Mouse (Mus musculus): ENCODE results near the gene Resp18. TPM values are rescaled to one million over a fixed set of nuclear protein-coding genes. Genes with fewer than 3 reads are reported as not detected.
"Not testable (repeated sequence)": the region's sequence is repeated elsewhere in the genome, so short reads cannot be mapped to it uniquely, and the experiment has no call there.

Gene Resp18
- polyA plus RNA-seq, 1 experiment from 2014 or later = 51.0 TPM

GRCm38 (mm10) chr1:75247071-75247930 lies 30.9 kb downstream of the Resp18 start:
- WGBS = 78% methylated on average over 16 of the region's 16 CpGs
- no peak overlapping the region for H3K27ac ChIP-seq (replicated peaks)
- no peak overlapping the region for H3K9ac ChIP-seq (replicated peaks)
- no peaks in the 10 kb centered on the region for H3K9me3 ChIP-seq
- H3K4me3 ChIP-seq = no peak overlapping the region
- no peak overlapping the region for H3K4me2 ChIP-seq (replicated peaks)
- H3K36me3 ChIP-seq = 0 out of 2 replicates have a peak, but pooled peaks cover 5% of the 10 kb centered on the region
- peaks cover 29% of the 10 kb centered on the region for H3K4me1 ChIP-seq
- no peaks in the 10 kb centered on the region for H3K27me3 ChIP-seq
- ATAC-seq (replicated peaks) = no peak

- Histone ChIP-seq H3K9me3 (no peaks in the 10 kb centered on the region), H3K36me3 (peaks cover 16% of the 10 kb centered on the region; the same call in 1 of the 2 replicates), H3K4me3 (no peak overlapping the region), H3K4me2 (replicated peaks) (no peak overlapping the region), H3K27me3 (no peaks in the 10 kb centered on the region), H3K9ac (replicated peaks) (no peak overlapping the region), H3K27ac (replicated peaks) (no peak overlapping the region), H3K4me1 (peaks cover 12% of the 10 kb centered on the region)
- peak; percentile 84 for ATAC-seq (replicated peaks)
- WGBS = 19% methylated on average over 4 of the region's 4 CpGs
These were observed 33.4 kb downstream of the Resp18 start for GRCm38 (mm10) chr1:75244836-75245235.

GRCm38 (mm10) chr1:75244175-75244826 lies 33.9 kb downstream of the Resp18 start:
- no peaks in the 10 kb centered on the region for H3K27me3 ChIP-seq
- H3K4me2 ChIP-seq (replicated peaks) = no peak overlapping the region
- no peak; the same call in none of the 2 replicates for ATAC-seq (replicated peaks)
- peaks cover 17% of the 10 kb centered on the region; the same call in 1 of the 2 replicates for H3K36me3 ChIP-seq
- H3K4me1 ChIP-seq = peaks cover 12% of the 10 kb centered on the region
- no peak overlapping the region for H3K9ac ChIP-seq (replicated peaks)
- 89% methylated on average over 12 of the region's 12 CpGs for WGBS
- H3K9me3 ChIP-seq = no peaks in the 10 kb centered on the region
- no peak overlapping the region for H3K4me3 ChIP-seq
- no peak overlapping the region for H3K27ac ChIP-seq (replicated peaks)

GRCm38 (mm10) chr1:75243411-75243810 lies 34.8 kb downstream of the Resp18 start:
- peaks cover 10% of the 10 kb centered on the region for H3K4me1 ChIP-seq
- 92% methylated on average over 14 of the region's 14 CpGs for WGBS
- no peak overlapping the region for H3K9ac ChIP-seq (replicated peaks)
- peaks cover 17% of the 10 kb centered on the region; the same call in 1 of the 2 replicates for H3K36me3 ChIP-seq
- no peak overlapping the region for H3K4me3 ChIP-seq
- H3K27me3 ChIP-seq = no peaks in the 10 kb centered on the region
- no peak for ATAC-seq (replicated peaks)
- no peaks in the 10 kb centered on the region for H3K9me3 ChIP-seq
- no peak overlapping the region for H3K27ac ChIP-seq (replicated peaks)
- no peak overlapping the region for H3K4me2 ChIP-seq (replicated peaks)

GRCm38 (mm10) chr1:75239591-75239990 lies 38.6 kb downstream of the Resp18 start:
- Histone ChIP-seq H3K4me2 (replicated peaks) (no peak overlapping the region), H3K4me1 (peaks cover 20% of the 10 kb centered on the region), H3K36me3 (peaks cover 17% of the 10 kb centered on the region; the same call in 1 of the 2 replicates), H3K9ac (replicated peaks) (no peak overlapping the region), H3K27me3 (no peaks in the 10 kb centered on the region), H3K4me3 (no peak overlapping the region), H3K9me3 (no peaks in the 10 kb centered on the region), H3K27ac (replicated peaks) (no peak overlapping the region)
- no peak for ATAC-seq (replicated peaks)
- 81% methylated on average over 10 of the region's 10 CpGs for WGBS

- Histone ChIP-seq H3K4me1 (peaks cover 25% of the 10 kb centered on the region), H3K4me2 (replicated peaks) (peak within 1 kb of the TSS; percentile 88), H3K9me3 (no peaks in the 10 kb centered on the region), H3K27me3 (0 out of 2 replicates have a peak, but pooled peaks cover 5% of the 10 kb centered on the region), H3K9ac (replicated peaks) (peak within 1 kb of the TSS; percentile 74), H3K36me3 (peaks cover 12% of the 10 kb centered on the region; the same call in 1 of the 2 replicates), H3K4me3 (peak within 1 kb of the TSS; percentile 67), H3K27ac (replicated peaks) (peak within 1 kb of the TSS; percentile 78)
- under 1% methylated on average over 64 of the region's 64 CpGs for WGBS
- ATAC-seq (replicated peaks) = peak; percentile 84
These were observed 41.8 kb downstream of the Resp18 start, which contains the start of gene Dnajb2 for GRCm38 (mm10) chr1:75236117-75237050. Gene Dnajb2, plus strand, starts transcription at chr1:75236406.

- 0% methylated on average over 8 of the region's 8 CpGs for WGBS
- ATAC-seq (replicated peaks) = peak; percentile 67
- Histone ChIP-seq H3K4me2 (replicated peaks) (no peak overlapping the region), H3K27ac (replicated peaks) (0 out of 2 replicates have a peak overlapping the region, but pooled peaks have one; percentile 4), H3K4me3 (no peak overlapping the region), H3K9me3 (no peaks in the 10 kb centered on the region), H3K36me3 (no peaks in the 10 kb centered on the region), H3K27me3 (0 out of 2 replicates have a peak, but pooled peaks cover 5% of the 10 kb centered on the region), H3K4me1 (peaks cover 25% of the 10 kb centered on the region), H3K9ac (replicated peaks) (no peak overlapping the region)
These were observed 43.6 kb downstream of the Resp18 start for GRCm38 (mm10) chr1:75234606-75235005.

GRCm38 (mm10) chr1:75232489-75232888 lies 45.7 kb downstream of the Resp18 start:
- H3K4me2 ChIP-seq (replicated peaks); H3K9ac ChIP-seq (replicated peaks); H3K9me3 ChIP-seq; H3K27ac ChIP-seq (replicated peaks); H3K27me3 ChIP-seq; H3K4me3 ChIP-seq; ATAC-seq (replicated peaks); H3K36me3 ChIP-seq: not testable (repeated sequence)
- 72% methylated on average over 4 of the region's 4 CpGs for WGBS
- peaks cover 24% of the 10 kb centered on the region for H3K4me1 ChIP-seq

- ATAC-seq (replicated peaks) = no peak
- H3K9me3 ChIP-seq = no peaks in the 10 kb centered on the region
- no peak within 1 kb of the TSS for H3K4me2 ChIP-seq (replicated peaks)
- H3K4me1 ChIP-seq = peaks cover 17% of the 10 kb centered on the region
- H3K36me3 ChIP-seq = no peaks in the 10 kb centered on the region
- H3K27me3 ChIP-seq = 0 out of 2 replicates have a peak, but pooled peaks cover 5% of the 10 kb centered on the region
- no peak within 1 kb of the TSS for H3K4me3 ChIP-seq
- no peak within 1 kb of the TSS for H3K9ac ChIP-seq (replicated peaks)
- no peak within 1 kb of the TSS for H3K27ac ChIP-seq (replicated peaks)
- 76% methylated on average over 5 of the region's 5 CpGs for WGBS
These were observed 46.5 kb downstream of the Resp18 start, which contains the start of gene A630095N17Rik for GRCm38 (mm10) chr1:75231664-75232152. Gene A630095N17Rik, minus strand, starts transcription at chr1:75232102.

GRCm38 (mm10) chr1:75231224-75231623 lies 47.0 kb downstream of the Resp18 start:
- ATAC-seq (replicated peaks) = no peak
- 0 out of 2 replicates have a peak, but pooled peaks cover 5% of the 10 kb centered on the region for H3K27me3 ChIP-seq
- 82% methylated on average over 4 of the region's 4 CpGs for WGBS
- no peak overlapping the region for H3K27ac ChIP-seq (replicated peaks)
- H3K4me2 ChIP-seq (replicated peaks) = no peak overlapping the region
- no peaks in the 10 kb centered on the region for H3K9me3 ChIP-seq
- no peak overlapping the region for H3K4me3 ChIP-seq
- H3K4me1 ChIP-seq = peaks cover 17% of the 10 kb centered on the region
- H3K36me3 ChIP-seq = no peaks in the 10 kb centered on the region
- no peak overlapping the region for H3K9ac ChIP-seq (replicated peaks)

GRCm38 (mm10) chr1:75230335-75230994 lies 47.8 kb downstream of the Resp18 start:
- 79% methylated on average over 7 of the region's 7 CpGs for WGBS
- no peak overlapping the region for H3K9ac ChIP-seq (replicated peaks)
- no peak overlapping the region for H3K4me2 ChIP-seq (replicated peaks)
- H3K4me3 ChIP-seq = no peak overlapping the region
- no peak for ATAC-seq (replicated peaks)
- H3K27me3 ChIP-seq = 0 out of 2 replicates have a peak, but pooled peaks cover 5% of the 10 kb centered on the region
- peaks cover 10% of the 10 kb centered on the region for H3K4me1 ChIP-seq
- no peaks in the 10 kb centered on the region for H3K36me3 ChIP-seq
- H3K9me3 ChIP-seq = no peaks in the 10 kb centered on the region
- no peak overlapping the region for H3K27ac ChIP-seq (replicated peaks)
